Mouse (Mus musculus): Measurements from ENCODE around the gene Tnnc2. TPM values are rescaled to one million over a fixed set of nuclear protein-coding genes. Genes with fewer than 3 reads are reported as not detected.

The Tnnc2 gene
- polyA plus RNA-seq, 1 experiment: 0.38 TPM

DNA sequence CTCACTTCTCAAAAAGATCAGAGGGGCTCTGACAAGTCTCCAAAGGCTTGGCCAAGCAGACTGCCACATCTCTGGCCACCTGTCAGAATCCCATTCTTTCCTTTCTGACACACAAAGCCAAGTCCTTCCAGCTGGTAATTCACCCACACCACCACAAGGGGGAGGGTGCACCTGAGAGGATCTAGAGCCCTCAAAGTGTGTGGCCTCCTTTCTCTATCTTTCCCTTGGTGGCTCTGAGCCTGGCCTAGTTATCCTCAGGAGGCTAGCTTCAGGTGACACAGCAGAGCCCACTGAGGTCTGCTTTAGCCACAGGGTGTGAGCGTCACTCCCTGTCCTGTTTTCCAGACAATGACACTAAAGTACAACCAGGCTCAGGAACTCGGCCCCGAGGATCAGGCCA is 13.5 kb upstream of the Tnnc2 start:
- Histone ChIP-seq H3K4me3 (ENCODE audit: control insufficient read depth, insufficient read depth, low read length) (no peak overlapping the region), H3K4me1 (replicated peaks; ENCODE audit: control insufficient read depth, insufficient read depth, low read length) (no peaks in the 10 kb centered on the region), H3K27me3 (ENCODE audit: control insufficient read depth, insufficient read depth, low read length) (no peaks in the 10 kb centered on the region), H3K27ac (ENCODE audit: control insufficient read depth, insufficient read depth, low read length) (no peak overlapping the region), H3K36me3 (ENCODE audit: control insufficient read depth, insufficient read depth, low read length) (peaks cover 30% of the 10 kb centered on the region)
- peak; percentile 70 for DNase-seq
- TF ChIP-seq POLR2A (IDR thresholded peaks at IDR 0.05; ENCODE audit: control insufficient read depth, extremely low read depth, insufficient read depth, low read length, poor library complexity) (no peak), CTCF (IDR thresholded peaks at IDR 0.05; ENCODE audit: borderline replicate concordance, control insufficient read depth, extremely low read depth, insufficient read depth, low read length, poor library complexity) (no peak; the same call in 1 of the 2 replicates)
- 99% methylated on average over 3 of the region's 3 CpGs for WGBS

GRCm38 (mm10) chr2:164792400-164793190 is 12.8 kb upstream of the Tnnc2 start:
- 97% methylated on average over 12 of the region's 12 CpGs for WGBS
- DNase-seq: no peak
- H3K4me1 ChIP-seq (replicated peaks; ENCODE audit: control insufficient read depth, insufficient read depth, low read length): no peaks in the 10 kb centered on the region
- H3K36me3 ChIP-seq (ENCODE audit: control insufficient read depth, insufficient read depth, low read length): peaks cover 27% of the 10 kb centered on the region
- no peak overlapping the region for H3K27ac ChIP-seq (ENCODE audit: control insufficient read depth, insufficient read depth, low read length)
- no peak overlapping the region for H3K4me3 ChIP-seq (ENCODE audit: control insufficient read depth, insufficient read depth, low read length)
- TF ChIP-seq CTCF (IDR thresholded peaks at IDR 0.05; ENCODE audit: borderline replicate concordance, control insufficient read depth, extremely low read depth, insufficient read depth, low read length, poor library complexity) (no peak), POLR2A (IDR thresholded peaks at IDR 0.05; ENCODE audit: control insufficient read depth, extremely low read depth, insufficient read depth, low read length, poor library complexity) (no peak)
- H3K27me3 ChIP-seq (ENCODE audit: control insufficient read depth, insufficient read depth, low read length): no peaks in the 10 kb centered on the region

GRCm38 (mm10) chr2:164791841-164792261 is 12.1 kb upstream of the Tnnc2 start:
- Histone ChIP-seq H3K4me1 (replicated peaks; ENCODE audit: control insufficient read depth, insufficient read depth, low read length) (no peaks in the 10 kb centered on the region), H3K4me3 (ENCODE audit: control insufficient read depth, insufficient read depth, low read length) (no peak overlapping the region), H3K36me3 (ENCODE audit: control insufficient read depth, insufficient read depth, low read length) (peaks cover 25% of the 10 kb centered on the region), H3K27me3 (ENCODE audit: control insufficient read depth, insufficient read depth, low read length) (no peaks in the 10 kb centered on the region), H3K27ac (ENCODE audit: control insufficient read depth, insufficient read depth, low read length) (no peak overlapping the region)
- 95% methylated on average over 18 of the region's 18 CpGs for WGBS
- no peak for TF ChIP-seq CTCF (IDR thresholded peaks at IDR 0.05; ENCODE audit: borderline replicate concordance, control insufficient read depth, extremely low read depth, insufficient read depth, low read length, poor library complexity)
- no peak for TF ChIP-seq POLR2A (IDR thresholded peaks at IDR 0.05; ENCODE audit: control insufficient read depth, extremely low read depth, insufficient read depth, low read length, poor library complexity)
- no peak for DNase-seq

GRCm38 (mm10) chr2:164790451-164790850 is 10.7 kb upstream of the Tnnc2 start:
- no peaks in the 10 kb centered on the region for H3K27me3 ChIP-seq (ENCODE audit: control insufficient read depth, insufficient read depth, low read length)
- peaks cover 18% of the 10 kb centered on the region for H3K36me3 ChIP-seq (ENCODE audit: control insufficient read depth, insufficient read depth, low read length)
- TF ChIP-seq POLR2A (IDR thresholded peaks at IDR 0.05; ENCODE audit: control insufficient read depth, extremely low read depth, insufficient read depth, low read length, poor library complexity): no peak
- no peak for TF ChIP-seq CTCF (IDR thresholded peaks at IDR 0.05; ENCODE audit: borderline replicate concordance, control insufficient read depth, extremely low read depth, insufficient read depth, low read length, poor library complexity)
- H3K4me1 ChIP-seq (replicated peaks; ENCODE audit: control insufficient read depth, insufficient read depth, low read length): peaks cover 8% of the 10 kb centered on the region
- H3K4me3 ChIP-seq (ENCODE audit: control insufficient read depth, insufficient read depth, low read length): no peak overlapping the region
- WGBS: 93% methylated on average over 4 of the region's 4 CpGs
- no peak overlapping the region for H3K27ac ChIP-seq (ENCODE audit: control insufficient read depth, insufficient read depth, low read length)
- no peak for DNase-seq

- no peak for DNase-seq
- Histone ChIP-seq H3K4me1 (replicated peaks; ENCODE audit: control insufficient read depth, insufficient read depth, low read length) (peaks cover 8% of the 10 kb centered on the region), H3K4me3 (ENCODE audit: control insufficient read depth, insufficient read depth, low read length) (no peak overlapping the region), H3K27me3 (ENCODE audit: control insufficient read depth, insufficient read depth, low read length) (no peaks in the 10 kb centered on the region), H3K36me3 (ENCODE audit: control insufficient read depth, insufficient read depth, low read length) (0 out of 2 replicates have a peak, but pooled peaks cover 8% of the 10 kb centered on the region), H3K27ac (ENCODE audit: control insufficient read depth, insufficient read depth, low read length) (no peak overlapping the region)
- TF ChIP-seq POLR2A (IDR thresholded peaks at IDR 0.05; ENCODE audit: control insufficient read depth, extremely low read depth, insufficient read depth, low read length, poor library complexity): no peak
- no peak for TF ChIP-seq CTCF (IDR thresholded peaks at IDR 0.05; ENCODE audit: borderline replicate concordance, control insufficient read depth, extremely low read depth, insufficient read depth, low read length, poor library complexity)
- 93% methylated on average over 4 of the region's 4 CpGs for WGBS
Observed at GRCm38 (mm10) chr2:164788411-164788810, 8.6 kb upstream of the Tnnc2 start.

DNA sequence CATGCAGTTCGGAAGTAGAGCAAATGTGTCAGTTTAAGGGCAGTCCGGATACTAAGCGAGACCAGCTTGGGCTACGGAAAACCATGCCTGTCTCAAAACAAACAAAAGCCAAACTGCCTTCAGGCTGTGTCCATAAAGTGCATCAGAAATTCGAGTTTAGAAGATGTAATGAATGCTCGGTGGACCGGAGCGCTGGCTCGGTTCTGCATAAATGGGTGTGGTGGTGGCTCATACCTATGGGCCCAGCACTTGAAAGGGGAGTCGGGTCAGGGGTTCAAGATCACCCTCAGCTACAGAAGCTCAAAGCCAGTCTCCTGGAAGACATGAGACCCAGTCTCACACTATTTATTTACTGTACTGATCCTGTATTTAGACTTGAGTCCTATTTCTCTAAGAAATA is 8.0 kb upstream of the Tnnc2 start:
- peaks cover 8% of the 10 kb centered on the region for H3K4me1 ChIP-seq (replicated peaks; ENCODE audit: control insufficient read depth, insufficient read depth, low read length)
- no peaks in the 10 kb centered on the region for H3K27me3 ChIP-seq (ENCODE audit: control insufficient read depth, insufficient read depth, low read length)
- TF ChIP-seq CTCF (IDR thresholded peaks at IDR 0.05; ENCODE audit: borderline replicate concordance, control insufficient read depth, extremely low read depth, insufficient read depth, low read length, poor library complexity) (no peak), POLR2A (IDR thresholded peaks at IDR 0.05; ENCODE audit: control insufficient read depth, extremely low read depth, insufficient read depth, low read length, poor library complexity) (no peak)
- 0 out of 2 replicates have a peak, but pooled peaks cover 8% of the 10 kb centered on the region for H3K36me3 ChIP-seq (ENCODE audit: control insufficient read depth, insufficient read depth, low read length)
- no peak overlapping the region for H3K27ac ChIP-seq (ENCODE audit: control insufficient read depth, insufficient read depth, low read length)
- no peak overlapping the region for H3K4me3 ChIP-seq (ENCODE audit: control insufficient read depth, insufficient read depth, low read length)
- no peak for DNase-seq
- 89% methylated on average over 10 of the region's 10 CpGs for WGBS
